Comparison of ENCODE assay signal across 10 mouse cellular contexts in genomic region chr6:121343026-121343770, GRCm38 (mm10). TPM values are rescaled to one million over a fixed set of nuclear protein-coding genes. Genes with fewer than 3 reads are reported as not detected.
DNase-seq lines count a peak whose midpoint lies in the region; ATAC-seq and TF ChIP-seq lines count a peak whose summit lies in the region.
"Had no signal": no experiment of that assay in that cellular context is flagged by ENCODE, and none has a peak within 500 bp of the region (broad histone marks: within the 10 kb centered on the region; RNA-seq: fewer than 3 reads in every experiment).

Slc6a12 (plus strand) TSS chr6:121343076.

- 70% methylated on average over 15 of the region's 15 CpGs for WGBS in lung, adult 2 months

- no peak within 1 kb of the TSS for H3K4me3 ChIP-seq in lung, adult 2 months (replicated peaks; ENCODE audit: extremely low read depth, low read depth, low read length)
- peak within 1 kb of the TSS; percentile 57 for H3K4me3 ChIP-seq in bone marrow macrophage, adult 2 months (ENCODE audit: insufficient read depth, low read length)
- H3K4me3 ChIP-seq: heart, adult 2 months; hindbrain, embryonic 13.5 days had no signal

- peak within 1 kb of the TSS; percentile 91 for H3K27ac ChIP-seq in bone marrow macrophage, adult 2 months (ENCODE audit: insufficient read depth, low read depth, low read length)
- H3K27ac ChIP-seq: heart, adult 2 months; hindbrain, embryonic 13.5 days had no signal

- peak; percentile 33; the same call in 1 of the 2 replicates for ATAC-seq in neutrophil, adult 5-6 weeks (ENCODE audit: extremely low read depth, insufficient number of reproducible peaks, low FRiP score, poor library complexity, severe bottlenecking)

- no peak for TF ChIP-seq POLR2A in lung, adult 2 months (IDR thresholded peaks at IDR 0.05; ENCODE audit: borderline replicate concordance, extremely low read depth, low read depth, low read length)
- no peak for TF ChIP-seq POLR2A in bone marrow macrophage, adult 2 months (IDR thresholded peaks at IDR 0.05; ENCODE audit: borderline replicate concordance, low read depth, low read length)

- peak; percentile 15 for DNase-seq in lung, adult 18-20 months
- no peak for DNase-seq in lung, adult 2 months
- peak; percentile 25 to 58 for DNase-seq in kidney, postnatal 4 days
- no peak for DNase-seq in thymus, postnatal 0 days (ENCODE audit: low spot score)
- DNase-seq in adipocyte (ENCODE audit: low spot score), result no peak
- DNase-seq: cerebellum, postnatal 36 days; heart, adult 2 months had no signal

- H3K4me1 ChIP-seq in lung, adult 2 months (ENCODE audit: control insufficient read depth, insufficient read depth, low read length), result no peaks in the 10 kb centered on the region
- peaks cover 70% of the 10 kb centered on the region for H3K4me1 ChIP-seq in bone marrow macrophage, adult 2 months (ENCODE audit: control insufficient read depth, insufficient read depth, low read length)

- no peak for TF ChIP-seq CTCF in lung, adult 2 months (IDR thresholded peaks at IDR 0.05; ENCODE audit: insufficient read depth, low read length)
- TF ChIP-seq CTCF in bone marrow macrophage, adult 2 months (IDR thresholded peaks at IDR 0.05; ENCODE audit: low read depth, low read length), result no peak

RNA-seq across cellular contexts. Expression of gene Slc6a12, which starts in this region (rescaled TPM):
- 0.54 and 0.66 TPM in 2 replicates for polyA plus RNA-seq in lung, adult 2 months (2012; rRNA removed)
- 20.5 and 25.7 TPM in 2 replicates for polyA plus RNA-seq in bone marrow macrophage, adult 2 months (2012; ENCODE audit: insufficient read depth, insufficient read length, missing spikeins)
- total RNA-seq in neutrophil, adult 5-6 weeks (2017), result 3.8 and 4.0 TPM in 2 replicates
- 0.13 and 0.14 TPM in 2 replicates for polyA plus RNA-seq in thymus, postnatal 0 days (2015; fragmentation: Nextera tagmentation; extraction: Ambion mirVana)
- total RNA-seq: heart, adult 2 months had no signal

Comparison
In these comparisons a context has a peak if more than half of its experiments do, and no peak if none do; other contexts are left out.
1. RNA of gene Slc6a12 (polyA plus RNA-seq): 20.5 to 25.7 TPM in bone marrow macrophage, adult 2 months; 0.54 to 0.66 TPM in lung, adult 2 months and 0.13 to 0.14 TPM in thymus, postnatal 0 days; every median in the first group is over 10 times any median in the second.
2. DNase-seq: peak in lung, adult 18-20 months (2 of 2) and kidney, postnatal 4 days (2 of 2); none in lung, adult 2 months (single experiment), thymus, postnatal 0 days (single experiment) and adipocyte (single experiment).